Mouse (Mus musculus): Measurements from ENCODE around the gene Mbtd1.

- no peak for TF ChIP-seq CTCF (IDR thresholded peaks at IDR 0.05; ENCODE audit: borderline replicate concordance, insufficient read depth, low read depth, low read length)
- no peak for TF ChIP-seq POLR2A (IDR thresholded peaks at IDR 0.05; ENCODE audit: borderline replicate concordance, insufficient read depth, low read length)
Observed at GRCm38 (mm10) chr11:93957746-93958145, 72.1 kb downstream of the Mbtd1 start.

Measured in cerebellum, adult 2 months (tissue).